Mouse (Mus musculus): ENCODE results near the gene Ptgdr2.

GRCm38 (mm10) chr19:10905728-10906000 lies 31.3 kb upstream of the Ptgdr2 start:
- no peak for TF ChIP-seq CTCF (IDR thresholded peaks at IDR 0.05; ENCODE audit: borderline replicate concordance, control insufficient read depth, extremely low read depth, insufficient read depth, low read length, poor library complexity)
- TF ChIP-seq POLR2A (IDR thresholded peaks at IDR 0.05; ENCODE audit: control insufficient read depth, extremely low read depth, insufficient read depth, low read length, poor library complexity) = no peak
